Mouse (Mus musculus) liver, adult 2 months (tissue): Measurements from ENCODE around the gene Sv2c.

Experiments used
- CTCF ChIP-seq: fragments of 200-500 bp; IDR thresholded peaks from 2 replicates; pipeline ENCODE4 v1.5.1; 2011; ENCODE audit warnings: low read depth, low read length, control low read depth
- POLR2A ChIP-seq: fragments of 200-500 bp; IDR thresholded peaks from 2 replicates; pipeline ENCODE4 v1.6.1; 2011; ENCODE audit warnings: low read length, control low read depth; ENCODE audit not compliant: insufficient read depth; ENCODE audit errors: extremely low read depth

DNA sequence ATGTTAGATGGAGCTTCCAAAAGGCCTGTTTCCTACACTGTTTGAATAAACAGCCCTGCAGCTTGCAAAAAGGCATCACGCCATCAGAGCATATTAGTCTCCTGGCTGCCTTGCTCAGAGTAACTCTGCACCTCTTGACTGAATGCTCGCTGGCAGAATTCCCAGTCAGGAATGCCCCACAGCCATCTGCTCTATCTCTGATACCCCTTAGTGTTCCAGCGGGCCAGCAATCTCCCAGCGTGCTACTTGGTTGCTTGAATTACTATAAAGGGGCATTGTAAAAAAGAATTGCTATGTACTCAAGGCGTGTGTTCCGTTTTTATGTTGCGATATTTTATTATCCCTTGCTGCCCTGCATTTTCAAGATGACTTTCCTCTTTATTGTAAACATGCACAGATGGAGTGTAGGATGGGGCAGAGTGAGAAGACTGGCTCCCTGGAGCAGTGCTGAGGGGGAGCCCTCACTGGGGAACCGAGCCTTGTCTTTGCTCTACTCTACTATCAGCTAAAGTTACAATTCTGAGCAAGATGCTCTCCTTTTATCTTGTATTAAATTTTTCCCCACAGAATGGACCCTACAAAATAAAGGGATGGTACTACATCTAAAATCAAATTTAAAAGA is 43.3 kb upstream of the Sv2c start:
- TF ChIP-seq CTCF (no peak), POLR2A (no peak)
